Mouse (Mus musculus) thymus, adult 2 months (tissue): ENCODE results near the gene Synj2.

Experiments used
- CTCF ChIP-seq: fragments of 200-500 bp; IDR thresholded peaks from 2 replicates; pipeline ENCODE4 v1.5.1; 2012; ENCODE audit warnings: mild to moderate bottlenecking, control low read depth, low read length, moderate library complexity, borderline replicate concordance; ENCODE audit not compliant: control insufficient read depth, poor library complexity, insufficient read depth; ENCODE audit errors: extremely low read depth
- POLR2A ChIP-seq: fragments of 200-500 bp; IDR thresholded peaks from 2 replicates; pipeline ENCODE4 v1.6.1; 2012; ENCODE audit warnings: mild to moderate bottlenecking, low read length, control low read depth, moderate library complexity; ENCODE audit not compliant: control insufficient read depth, poor library complexity, insufficient read depth; ENCODE audit errors: extremely low read depth

DNA sequence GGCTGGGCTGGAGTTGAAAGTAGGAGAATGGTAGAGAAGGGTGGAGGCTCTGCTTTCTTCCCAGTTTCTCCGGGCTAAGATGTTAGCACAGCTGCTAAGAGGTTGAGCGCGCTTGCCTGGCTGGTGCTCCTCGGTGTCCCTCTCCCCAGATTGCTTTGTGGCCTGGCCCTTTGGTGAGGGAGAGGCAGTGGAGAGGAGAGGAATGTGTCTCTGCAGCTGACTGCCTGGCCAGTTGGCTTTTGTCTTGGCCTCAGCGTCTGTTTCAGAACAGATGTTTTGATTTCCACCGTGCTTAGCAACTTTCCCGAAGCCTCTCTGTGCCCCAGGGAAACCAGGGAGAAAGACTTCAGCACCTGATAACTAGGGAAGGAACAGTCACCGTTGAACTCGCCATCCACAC, 18.7 kb downstream of the Synj2 start:
- TF ChIP-seq CTCF: no peak
- no peak for TF ChIP-seq POLR2A
